Mouse (Mus musculus) heart, embryonic 14.5 days (tissue): ENCODE results near the gene Mcrip1. TPM values are rescaled to one million over a fixed set of nuclear protein-coding genes. Genes with fewer than 3 reads are reported as not detected.

Experiments
- ATAC-seq: fragments of 200-750 bp; cut with Nextera tagmentation; 2 replicates; pipeline ENCODE4 v1.8.0; 2017; ENCODE audit warnings: low read depth, moderate TSS enrichment; ENCODE audit not compliant: insufficient number of reproducible peaks, insufficient read depth, low FRiP score
- H3K27ac ChIP-seq, 2 experiments: fragments of 200-500 bp in 1 of 2; fragments of 300-500 bp in 1 of 2; sonication (generic) in 1 of 2; replicated peaks in 1 of 2; 2 replicates each; pipeline ENCODE4 v1.5.1; 2012 to 2014; ENCODE audit warnings: low read depth in 2 of 2, low read length in 2 of 2, control low read depth in 1 of 2, mild to moderate bottlenecking in 1 of 2, mixed read lengths in 1 of 2; ENCODE audit not compliant: control insufficient read depth in 1 of 2, insufficient read depth in 1 of 2
- H3K27me3 ChIP-seq: fragments of 300-500 bp; sonication (generic); 2 replicates; pipeline ENCODE4 v1.6.1; 2014; ENCODE audit warnings: mild to moderate bottlenecking, low read length, control low read depth; ENCODE audit not compliant: control insufficient read depth, insufficient read depth
- H3K36me3 ChIP-seq: fragments of 300-500 bp; sonication (generic); 2 replicates; pipeline ENCODE4 v1.6.1; 2014; ENCODE audit warnings: mild to moderate bottlenecking, control low read depth, low read length, mixed read lengths; ENCODE audit not compliant: control insufficient read depth, insufficient read depth
- H3K4me1 ChIP-seq, 2 experiments: fragments of 200-500 bp in 1 of 2; fragments of 300-500 bp in 1 of 2; sonication (generic) in 1 of 2; 2 replicates each; pipeline ENCODE4 v1.6.1; 2012 to 2014; ENCODE audit warnings: low read length in 2 of 2, control low read depth in 1 of 2, mixed read lengths in 1 of 2; ENCODE audit not compliant: control insufficient read depth in 2 of 2, insufficient read depth in 2 of 2
- H3K4me2 ChIP-seq: fragments of 300-500 bp; sonication (generic); 2 replicates; pipeline ENCODE4 v1.6.1; 2014; ENCODE audit warnings: mild to moderate bottlenecking, low read length
- H3K4me3 ChIP-seq, 2 experiments: fragments of 200-500 bp in 1 of 2; fragments of 300-500 bp in 1 of 2; sonication (generic) in 1 of 2; 2 replicates each; pipeline ENCODE4 v1.5.1; 2012 to 2014; ENCODE audit warnings: low read length in 2 of 2, mild to moderate bottlenecking in 2 of 2, control low read depth in 1 of 2, low read depth in 1 of 2, moderate library complexity in 1 of 2; ENCODE audit not compliant: control insufficient read depth in 1 of 2, insufficient read depth in 1 of 2
- H3K9ac ChIP-seq: fragments of 300-500 bp; sonication (generic); 2 replicates; pipeline ENCODE4 v1.6.1; 2014; ENCODE audit warnings: mild to moderate bottlenecking, low read length
- H3K9me3 ChIP-seq: fragments of 300-500 bp; sonication (generic); 2 replicates; pipeline ENCODE4 v1.6.1; 2016; ENCODE audit warnings: low read length, control low read depth; ENCODE audit not compliant: control insufficient read depth
- WGBS: fragments of 180-500 bp; shearing (Covaris S2); extraction: QIAGEN DNeasy Blood & Tissue Kit; methylation state at CpG from one replicate; pipeline ENCODE4 v1.1.7; 2014; 5-methylcytosine and 5-hydroxymethylcytosine counted together
- polyA plus RNA-seq: library from polyadenylated mRNA; unstranded; fragments of >200 nt; fragmentation: Nextera tagmentation; extraction: Ambion mirVana; gene quantifications from 2 replicates; pipeline ENCODE4 v1.2.1, GENCODE M21; 2014

Gene Mcrip1
- polyA plus RNA-seq, 1 experiment from 2014 or later, result 158 TPM

- 63% methylated on average over 6 of the region's 6 CpGs for WGBS
- Histone ChIP-seq H3K36me3 (peaks cover 30% of the 10 kb centered on the region), H3K4me3 (no peak overlapping the region), H3K9me3 (no peaks in the 10 kb centered on the region), H3K4me2 (no peak overlapping the region), H3K27me3 (no peaks in the 10 kb centered on the region), H3K27ac (no peak overlapping the region), H3K4me1 (peaks cover 0 to 7% of the 10 kb centered on the region in 2 experiments; a peak in 2 of 4 replicates), H3K9ac (no peak overlapping the region)
- ATAC-seq, result no peak
These were observed 48.5 kb downstream of the Mcrip1 start for GRCm38 (mm10) chr11:120501018-120501417.

GRCm38 (mm10) chr11:120500357-120500756 lies 49.2 kb downstream of the Mcrip1 start:
- Histone ChIP-seq H3K9ac (no peak overlapping the region), H3K4me2 (no peak overlapping the region), H3K27me3 (no peaks in the 10 kb centered on the region), H3K9me3 (no peaks in the 10 kb centered on the region), H3K4me1 (peaks cover 0 to 7% of the 10 kb centered on the region in 2 experiments; a peak in 2 of 4 replicates), H3K4me3 (no peak overlapping the region), H3K27ac (no peak overlapping the region), H3K36me3 (peaks cover 37% of the 10 kb centered on the region)
- no peak for ATAC-seq
- WGBS, result 11% methylated on average over 3 of the region's 3 CpGs

- no peaks in the 10 kb centered on the region for H3K27me3 ChIP-seq
- no peaks in the 10 kb centered on the region for H3K9me3 ChIP-seq
- no peak overlapping the region for H3K4me2 ChIP-seq
- ATAC-seq, result no peak
- H3K36me3 ChIP-seq, result peaks cover 41% of the 10 kb centered on the region
- H3K27ac ChIP-seq, result no peak overlapping the region
- no peak overlapping the region for H3K4me3 ChIP-seq
- WGBS, result 82% methylated on average over 6 of the region's 6 CpGs
- no peak overlapping the region for H3K9ac ChIP-seq
- peaks cover 0 to 7% of the 10 kb centered on the region in 2 experiments; a peak in 2 of 4 replicates for H3K4me1 ChIP-seq
These were observed 49.6 kb downstream of the Mcrip1 start for GRCm38 (mm10) chr11:120499894-120500293.

GRCm38 (mm10) chr11:120498891-120499290 lies 50.6 kb downstream of the Mcrip1 start:
- no peak overlapping the region for H3K9ac ChIP-seq
- no peak for ATAC-seq
- no peaks in the 10 kb centered on the region for H3K27me3 ChIP-seq
- no peak overlapping the region for H3K4me2 ChIP-seq
- no peak overlapping the region for H3K4me3 ChIP-seq
- peaks cover 0 to 7% of the 10 kb centered on the region in 2 experiments; a peak in 3 of 4 replicates for H3K4me1 ChIP-seq
- H3K9me3 ChIP-seq, result no peaks in the 10 kb centered on the region
- no peak overlapping the region for H3K27ac ChIP-seq
- H3K36me3 ChIP-seq, result peaks cover 47% of the 10 kb centered on the region
- WGBS, result 82% methylated on average over 5 of the region's 5 CpGs

- Histone ChIP-seq H3K27ac (no peak overlapping the region), H3K27me3 (no peaks in the 10 kb centered on the region), H3K9ac (no peak overlapping the region), H3K4me2 (no peak overlapping the region), H3K9me3 (no peaks in the 10 kb centered on the region), H3K36me3 (peaks cover 47% of the 10 kb centered on the region), H3K4me1 (peaks cover 3 to 11% of the 10 kb centered on the region in 2 experiments), H3K4me3 (no peak overlapping the region)
- 89% methylated on average over 12 of the region's 12 CpGs for WGBS
- ATAC-seq, result no peak
These were observed 51.3 kb downstream of the Mcrip1 start for GRCm38 (mm10) chr11:120498226-120498625.

GRCm38 (mm10) chr11:120497436-120497835 lies 52.1 kb downstream of the Mcrip1 start:
- Histone ChIP-seq H3K4me1 (peaks cover 6 to 17% of the 10 kb centered on the region in 2 experiments), H3K9me3 (no peaks in the 10 kb centered on the region), H3K4me3 (no peak overlapping the region), H3K27me3 (no peaks in the 10 kb centered on the region), H3K27ac (no peak overlapping the region), H3K9ac (no peak overlapping the region), H3K36me3 (peaks cover 47% of the 10 kb centered on the region), H3K4me2 (no peak overlapping the region)
- WGBS, result 89% methylated on average over 3 of the region's 3 CpGs
- no peak for ATAC-seq

- WGBS, result 82% methylated on average over 3 of the region's 3 CpGs
These were observed 55.6 kb downstream of the Mcrip1 start for GRCm38 (mm10) chr11:120493911-120494310.

GRCm38 (mm10) chr11:120493351-120493750 lies 56.2 kb downstream of the Mcrip1 start:
- peak overlapping the region; percentile 77 to 80 for H3K27ac ChIP-seq
- H3K36me3 ChIP-seq, result peaks cover 59% of the 10 kb centered on the region
- H3K4me3 ChIP-seq, result peak overlapping the region in 1 of 2 experiments; percentile 93; a peak in 2 of 4 replicates
- no peaks in the 10 kb centered on the region for H3K27me3 ChIP-seq
- H3K4me2 ChIP-seq, result peak overlapping the region; percentile 88
- peaks cover 17 to 25% of the 10 kb centered on the region in 2 experiments for H3K4me1 ChIP-seq
- no peaks in the 10 kb centered on the region for H3K9me3 ChIP-seq
- H3K9ac ChIP-seq, result peak overlapping the region; percentile 90
- WGBS, result 57% methylated on average over 3 of the region's 3 CpGs
- ATAC-seq, result no peak

More at GRCm38 (mm10) chr11:120493911-120494310, 55.6 kb downstream of the Mcrip1 start:
- Histone ChIP-seq H3K9ac (no peak overlapping the region; the same call in 1 of the 2 replicates), H3K4me3 (no peak overlapping the region), H3K27me3 (no peaks in the 10 kb centered on the region), H3K4me1 (peaks cover 17 to 25% of the 10 kb centered on the region in 2 experiments), H3K36me3 (peaks cover 59% of the 10 kb centered on the region), H3K9me3 (no peaks in the 10 kb centered on the region), H3K4me2 (no peak overlapping the region; the same call in 1 of the 2 replicates), H3K27ac (no peak overlapping the region)
- ATAC-seq, result no peak
